Mouse (Mus musculus) v-Abl transformed pro-B cells (cell line): ENCODE measurements around the gene Rex1bd.

Experiments used
- in situ Hi-C, 2 experiments: fragments of 400-800 bp; cut with MboI; formaldehyde crosslinking; loops; one replicate each; pipeline ENCODE4 v1.15.1; 2025; ENCODE audit not compliant: unreplicated experiment in 2 of 2

Gene Rex1bd

GRCm38 (mm10) chr8:70504291-70504716 lies 2.2 kb downstream of the Rex1bd start:
- in situ Hi-C loops: loop anchor here in 1 of 2 experiments (5.0 kb wide), 1 partner anchor 92 kb away; no protein-coding TSS in a partner anchor

- in situ Hi-C loops: loop anchor here in 1 of 2 experiments (5.0 kb wide), 1 partner anchor 91 kb away; no protein-coding TSS in a partner anchor
These were observed 3.3 kb downstream of the Rex1bd start for GRCm38 (mm10) chr8:70503062-70503750.

- in situ Hi-C loops: loop anchor here in 1 of 2 experiments (5.0 kb wide), 1 partner anchor 90 kb away; no protein-coding TSS in a partner anchor
These were observed 4.0 kb downstream of the Rex1bd start for GRCm38 (mm10) chr8:70502540-70502939.

- in situ Hi-C loops: loop anchor here in 1 of 2 experiments (5.0 kb wide), 1 partner anchor 90 kb away; no protein-coding TSS in a partner anchor
These were observed 4.6 kb downstream of the Rex1bd start for GRCm38 (mm10) chr8:70501820-70502529.

- in situ Hi-C loops: loop anchor here in 1 of 2 experiments (5.0 kb wide), 1 partner anchor 88 kb away; no protein-coding TSS in a partner anchor
These were observed 5.9 kb downstream of the Rex1bd start for GRCm38 (mm10) chr8:70500386-70501301.

GRCm38 (mm10) chr8:70495771-70496062 lies 10.8 kb downstream of the Rex1bd start:
- in situ Hi-C loops: no loop called here

- in situ Hi-C loops: no loop called here
These were observed 11.4 kb downstream of the Rex1bd start for GRCm38 (mm10) chr8:70495001-70495770.

GRCm38 (mm10) chr8:70494416-70494945 lies 12.1 kb downstream of the Rex1bd start:
- in situ Hi-C loops: no loop called here

- in situ Hi-C loops: no loop called here
These were observed 12.7 kb downstream of the Rex1bd start for GRCm38 (mm10) chr8:70493692-70494415.

GRCm38 (mm10) chr8:70492664-70493640 lies 13.6 kb downstream of the Rex1bd start, which contains the start of gene Crlf1:
Gene Crlf1 (plus strand): TSS chr8:70493158.
- in situ Hi-C loops: no loop called here

- in situ Hi-C loops: no loop called here
These were observed 15.6 kb downstream of the Rex1bd start for GRCm38 (mm10) chr8:70490880-70491495.

- in situ Hi-C loops: no loop called here
These were observed 16.3 kb downstream of the Rex1bd start for GRCm38 (mm10) chr8:70490061-70490879.

- in situ Hi-C loops: no loop called here
These were observed 17.0 kb downstream of the Rex1bd start for GRCm38 (mm10) chr8:70489576-70489975.

- in situ Hi-C loops: no loop called here
These were observed 17.6 kb downstream of the Rex1bd start for GRCm38 (mm10) chr8:70488931-70489470.

GRCm38 (mm10) chr8:70487993-70488796 lies 18.4 kb downstream of the Rex1bd start:
- in situ Hi-C loops: no loop called here
